Mouse (Mus musculus) kidney, postnatal 0 days (tissue): ENCODE results near the gene P2ry6. TPM values are rescaled to one million over a fixed set of nuclear protein-coding genes. Genes with fewer than 3 reads are reported as not detected.

ENCODE experiments used
- ATAC-seq: fragments of 200-750 bp; cut with Nextera tagmentation; replicated peaks from 2 replicates; pipeline ENCODE4 v1.8.0; 2017; ENCODE audit warnings: low read depth, moderate number of reproducible peaks, moderate TSS enrichment, moderate library complexity; ENCODE audit not compliant: low FRiP score
- DNase-seq: peaks from one replicate; pipeline ENCODE4 v3.0.0-alpha.2; 2016; ENCODE audit warnings: low spot score
- H3K27ac ChIP-seq: fragments of 300-500 bp; sonication (generic); 2 replicates; pipeline ENCODE4 v1.5.1; 2014; ENCODE audit warnings: mild to moderate bottlenecking
- H3K27me3 ChIP-seq: fragments of 300-500 bp; sonication (generic); 2 replicates; pipeline ENCODE4 v1.6.1; 2014; ENCODE audit warnings: low read length, mixed read lengths; ENCODE audit not compliant: insufficient read depth
- H3K36me3 ChIP-seq: fragments of 300-500 bp; sonication (generic); 2 replicates; pipeline ENCODE4 v1.6.1; 2014; ENCODE audit warnings: low read length, mixed read lengths; ENCODE audit not compliant: insufficient read depth
- H3K4me1 ChIP-seq: fragments of 300-500 bp; sonication (generic); replicated peaks from 2 replicates; pipeline ENCODE4 v1.6.1; 2014; ENCODE audit warnings: antibody characterized with exemption, low read length, mixed read lengths; ENCODE audit not compliant: insufficient read depth
- H3K4me2 ChIP-seq: fragments of 300-500 bp; sonication (generic); 2 replicates; pipeline ENCODE4 v1.6.1; 2014; ENCODE audit warnings: mild to moderate bottlenecking, low read length, moderate library complexity, mixed read lengths
- H3K4me3 ChIP-seq: fragments of 300-500 bp; sonication (generic); replicated peaks from 2 replicates; pipeline ENCODE4 v1.5.1; 2014; ENCODE audit warnings: low read depth, low read length
- H3K9ac ChIP-seq: fragments of 300-500 bp; sonication (generic); 2 replicates; pipeline ENCODE4 v1.6.1; 2014; ENCODE audit warnings: low read depth, low read length
- H3K9me3 ChIP-seq: fragments of 300-500 bp; sonication (generic); replicated peaks from 2 replicates; pipeline ENCODE4 v1.6.1; 2016; ENCODE audit warnings: low read length, inconsistent platforms, mixed read lengths
- CTCF ChIP-seq: IDR thresholded peaks from 2 replicates; pipeline ENCODE4 v1.5.1; 2016; ENCODE audit warnings: antibody characterized with exemption, low read depth, mild to moderate bottlenecking, moderate library complexity
- whole genome bisulfite sequencing: fragments of 180-500 bp; shearing (Covaris S2); extraction: QIAGEN DNeasy Blood & Tissue Kit; methylation state at CpG from one replicate; pipeline ENCODE4 v1.1.7; 2014; 5-methylcytosine and 5-hydroxymethylcytosine counted together
- polyA plus RNA-seq: library from polyadenylated mRNA; unstranded; fragments of >200 nt; fragmentation: Nextera tagmentation; extraction: Ambion mirVana; gene quantifications from 2 replicates; pipeline ENCODE4 v1.2.1, GENCODE M21; 2015

The P2ry6 gene
- polyA plus RNA-seq: 4.8 and 5.0 TPM in 2 replicates

- Histone ChIP-seq H3K4me3 (peak within 1 kb of the TSS; percentile 24), H3K9ac (no peak within 1 kb of the TSS; the same call in 1 of the 2 replicates), H3K36me3 (no peaks in the 10 kb centered on the region), H3K27ac (no peak within 1 kb of the TSS), H3K4me2 (peak within 1 kb of the TSS; percentile 55), H3K9me3 (no peaks in the 10 kb centered on the region), H3K27me3 (peaks cover 10% of the 10 kb centered on the region; the same call in 1 of the 2 replicates), H3K4me1 (peaks cover 10% of the 10 kb centered on the region)
- no peak for TF ChIP-seq CTCF
- no peak for DNase-seq
- peak; percentile 34; the same call in 1 of the 2 replicates for ATAC-seq
- WGBS: 5% methylated on average over 36 of the region's 36 CpGs
Measured at GRCm38 (mm10) chr7:100974135-100974903, at the start of gene P2ry6. P2ry6 (minus strand) TSS chr7:100974649.

- no peak for TF ChIP-seq CTCF
- Histone ChIP-seq H3K4me3 (no peak overlapping the region), H3K27ac (no peak overlapping the region), H3K4me1 (no peaks in the 10 kb centered on the region; the same call in 1 of the 2 replicates), H3K4me2 (no peak overlapping the region), H3K9ac (no peak overlapping the region), H3K27me3 (0 out of 2 replicates have a peak, but pooled peaks cover 4% of the 10 kb centered on the region), H3K9me3 (no peaks in the 10 kb centered on the region), H3K36me3 (no peaks in the 10 kb centered on the region)
- ATAC-seq (no peak), DNase-seq (no peak)
- WGBS: 60% methylated on average over 6 of the region's 6 CpGs
Measured at GRCm38 (mm10) chr7:101017492-101017891, 43.0 kb upstream of the P2ry6 start.

DNA sequence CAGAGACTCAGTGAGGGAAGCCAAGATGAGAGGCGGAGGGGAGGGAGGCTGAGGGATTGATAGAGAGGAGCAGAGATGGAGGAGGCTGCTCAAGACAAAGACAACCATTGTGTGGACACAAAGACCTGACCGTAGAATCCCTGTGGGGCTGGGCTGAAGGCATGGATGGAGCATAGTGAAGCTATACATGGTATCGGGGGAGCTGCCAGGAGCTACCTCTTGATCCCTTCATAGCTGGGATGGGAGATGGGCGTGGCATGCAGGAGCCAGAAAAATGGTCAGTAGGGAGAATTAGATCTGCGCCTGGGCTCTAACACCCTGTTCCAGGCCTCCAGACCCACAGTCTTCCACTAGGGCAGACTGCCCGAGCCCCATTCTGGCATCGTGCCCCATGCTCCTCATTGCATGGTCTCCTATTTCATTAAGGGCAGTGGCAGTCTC lies 42.6 kb upstream of the P2ry6 start:
- no peak for TF ChIP-seq CTCF
- H3K9me3 ChIP-seq: no peaks in the 10 kb centered on the region
- no peak overlapping the region for H3K27ac ChIP-seq
- no peak overlapping the region for H3K4me2 ChIP-seq
- 0 out of 2 replicates have a peak, but pooled peaks cover 4% of the 10 kb centered on the region for H3K27me3 ChIP-seq
- no peak overlapping the region for H3K4me3 ChIP-seq
- H3K4me1 ChIP-seq: no peaks in the 10 kb centered on the region; the same call in 1 of the 2 replicates
- ATAC-seq: no peak
- no peak for DNase-seq
- H3K9ac ChIP-seq: no peak overlapping the region
- 79% methylated on average over 7 of the region's 7 CpGs for WGBS
- H3K36me3 ChIP-seq: no peaks in the 10 kb centered on the region

DNA sequence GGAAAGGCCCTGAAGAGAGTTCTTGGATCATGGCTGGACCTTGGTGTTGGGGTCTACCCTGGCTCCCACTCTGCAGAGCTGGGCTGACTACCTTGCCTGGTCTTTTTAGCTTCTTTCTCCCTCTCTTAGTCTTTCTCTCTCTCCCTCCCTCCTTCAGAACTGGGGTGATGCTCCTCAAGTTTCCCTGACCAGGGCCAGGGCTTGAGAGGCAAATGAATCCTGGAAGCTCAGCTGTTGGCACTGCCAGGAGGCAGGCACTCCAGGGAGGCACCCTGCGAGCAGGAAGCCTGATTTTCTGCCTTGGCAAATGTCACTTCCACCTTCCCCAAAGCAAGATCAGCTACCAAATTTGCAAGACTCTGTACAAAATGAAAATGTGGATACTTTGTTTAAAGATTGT lies 40.5 kb upstream of the P2ry6 start:
- DNase-seq: no peak
- Histone ChIP-seq H3K4me1 (peaks cover 8% of the 10 kb centered on the region; the same call in 1 of the 2 replicates), H3K9me3 (no peaks in the 10 kb centered on the region), H3K4me3 (no peak overlapping the region), H3K4me2 (no peak overlapping the region), H3K36me3 (no peaks in the 10 kb centered on the region), H3K27ac (no peak overlapping the region), H3K27me3 (0 out of 2 replicates have a peak, but pooled peaks cover 4% of the 10 kb centered on the region), H3K9ac (no peak overlapping the region)
- 85% methylated on average over 1 of the region's 1 CpGs for WGBS
- ATAC-seq: no peak
- no peak for TF ChIP-seq CTCF

DNA sequence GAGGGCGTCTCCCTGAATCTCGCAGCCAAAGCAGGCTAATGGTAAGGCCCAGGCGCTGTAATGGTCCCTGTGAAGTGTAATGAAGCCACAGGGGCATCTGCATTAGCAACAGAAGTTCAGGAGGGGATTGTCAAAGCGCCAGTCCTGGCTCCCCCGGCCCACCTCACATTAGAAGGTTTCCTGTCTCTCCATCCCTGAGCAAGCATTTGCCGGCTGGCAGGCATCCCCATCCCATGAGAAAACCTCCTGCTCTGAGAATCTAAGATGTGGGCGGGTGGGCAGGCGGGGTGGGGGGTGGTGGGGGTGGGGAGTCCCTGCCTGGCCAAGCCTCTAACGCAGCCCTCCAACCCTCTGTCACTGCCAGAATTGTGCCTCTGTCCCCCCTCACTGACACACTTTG lies 39.6 kb upstream of the P2ry6 start:
- no peak for DNase-seq
- Histone ChIP-seq H3K4me1 (peaks cover 8% of the 10 kb centered on the region; the same call in 1 of the 2 replicates), H3K36me3 (no peaks in the 10 kb centered on the region), H3K4me2 (no peak overlapping the region), H3K27me3 (0 out of 2 replicates have a peak, but pooled peaks cover 4% of the 10 kb centered on the region), H3K27ac (no peak overlapping the region), H3K9ac (no peak overlapping the region), H3K9me3 (no peaks in the 10 kb centered on the region), H3K4me3 (no peak overlapping the region)
- no peak for ATAC-seq
- WGBS: 57% methylated on average over 9 of the region's 9 CpGs
- no peak for TF ChIP-seq CTCF

GRCm38 (mm10) chr7:101012541-101012940 lies 38.1 kb upstream of the P2ry6 start, which contains the start of gene P2ry2:
P2ry2 (minus strand) TSS chr7:101012866.
- Histone ChIP-seq H3K4me1 (peaks cover 8% of the 10 kb centered on the region; the same call in 1 of the 2 replicates), H3K27ac (peak within 1 kb of the TSS; percentile 42), H3K4me2 (peak within 1 kb of the TSS; percentile 97), H3K36me3 (no peaks in the 10 kb centered on the region), H3K4me3 (peak within 1 kb of the TSS; percentile 45), H3K9ac (peak within 1 kb of the TSS; percentile 63), H3K27me3 (0 out of 2 replicates have a peak, but pooled peaks cover 4% of the 10 kb centered on the region), H3K9me3 (no peaks in the 10 kb centered on the region)
- 78% methylated on average over 4 of the region's 4 CpGs for WGBS
- no peak for DNase-seq
- TF ChIP-seq CTCF: no peak
- no peak for ATAC-seq
